Mouse (Mus musculus): ENCODE measurements at regions not wholly inside any gene's neighbourhood (a gene's known extent, or its start where the extent isn't known, plus 50 kb on each side); places are given as distances from the start of the nearest gene placed in this dataset.
"Not testable (repeated sequence)": the region's sequence is repeated elsewhere in the genome, so short reads cannot be mapped to it uniquely, and the experiment has no call there.

GRCm38 (mm10) chr3:44646600-44646999, 731.6 kb upstream of the Pcdh10 start:
- DNase-seq (ENCODE audit: low read depth, low spot score) = not testable (repeated sequence)

- DNase-seq (ENCODE audit: low read depth, low spot score) = no peak
Measured at GRCm38 (mm10) chr3:44696354-44696753, 681.8 kb upstream of the Pcdh10 start.

GRCm38 (mm10) chr3:44697000-44697681, 681.1 kb upstream of the Pcdh10 start:
- no peak for DNase-seq (ENCODE audit: low read depth, low spot score)

- no peak for DNase-seq (ENCODE audit: low read depth, low spot score)
Measured at GRCm38 (mm10) chr3:44701125-44701524, 677.1 kb upstream of the Pcdh10 start.

GRCm38 (mm10) chr3:44705666-44706065, 672.5 kb upstream of the Pcdh10 start:
- peak; percentile 13 for DNase-seq (ENCODE audit: low read depth, low spot score)

GRCm38 (mm10) chr3:44715463-44715862, 662.7 kb upstream of the Pcdh10 start:
- no peak for DNase-seq (ENCODE audit: low read depth, low spot score)

Data from mesoderm, embryonic 11.5 days (tissue).